Mouse (Mus musculus): ENCODE measurements around the gene Bdnf. TPM values are rescaled to one million over a fixed set of nuclear protein-coding genes. Genes with fewer than 3 reads are reported as not detected.
A peak's percentile ranks its signal among the peaks of the same experiment; 100 is the strongest.

Bdnf gene
- total RNA-seq (2022): 10 to 100 TPM; 15.1 to 16.9 (median 16.5) TPM

DNA sequence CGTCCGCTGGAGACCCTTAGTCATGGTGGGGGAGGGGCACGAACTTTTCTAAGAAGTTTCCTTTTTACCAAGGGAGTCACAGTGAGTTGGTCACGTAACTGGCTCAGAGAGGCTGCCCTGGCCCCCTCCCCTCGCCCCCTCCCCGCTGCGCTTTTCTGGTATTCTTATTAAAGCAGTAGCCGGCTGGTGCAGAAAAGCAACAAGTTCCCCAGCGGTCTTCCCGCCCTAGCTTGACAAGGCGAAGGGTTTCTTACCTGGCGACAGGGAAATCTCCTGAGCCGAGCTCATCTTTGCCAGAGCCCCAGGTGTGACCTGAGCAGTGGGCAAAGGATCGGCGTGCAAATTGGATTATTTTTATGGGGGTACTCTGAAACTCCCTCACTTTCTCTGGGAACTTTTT lies at the start of gene Bdnf:
Bdnf (plus strand) TSS at position 169 of the 400 bp plus-strand sequence.
- no peak for DNase-seq (ENCODE audit: low spot score in 2 of 2)

GRCm38 (mm10) chr2:109626864-109627263 lies 47.6 kb upstream of the Bdnf start:
- DNase-seq (ENCODE audit: low spot score in 2 of 2): no peak

- peak in 1 of 2 experiments; percentile 21 for DNase-seq (ENCODE audit: low spot score in 2 of 2)
Measured at GRCm38 (mm10) chr2:109673509-109674455, 718 bp upstream of the Bdnf start.

GRCm38 (mm10) chr2:109675051-109675450 lies 551 bp downstream of the Bdnf start:
- DNase-seq (ENCODE audit: low spot score in 2 of 2): peak in 1 of 2 experiments; percentile 2

DNA sequence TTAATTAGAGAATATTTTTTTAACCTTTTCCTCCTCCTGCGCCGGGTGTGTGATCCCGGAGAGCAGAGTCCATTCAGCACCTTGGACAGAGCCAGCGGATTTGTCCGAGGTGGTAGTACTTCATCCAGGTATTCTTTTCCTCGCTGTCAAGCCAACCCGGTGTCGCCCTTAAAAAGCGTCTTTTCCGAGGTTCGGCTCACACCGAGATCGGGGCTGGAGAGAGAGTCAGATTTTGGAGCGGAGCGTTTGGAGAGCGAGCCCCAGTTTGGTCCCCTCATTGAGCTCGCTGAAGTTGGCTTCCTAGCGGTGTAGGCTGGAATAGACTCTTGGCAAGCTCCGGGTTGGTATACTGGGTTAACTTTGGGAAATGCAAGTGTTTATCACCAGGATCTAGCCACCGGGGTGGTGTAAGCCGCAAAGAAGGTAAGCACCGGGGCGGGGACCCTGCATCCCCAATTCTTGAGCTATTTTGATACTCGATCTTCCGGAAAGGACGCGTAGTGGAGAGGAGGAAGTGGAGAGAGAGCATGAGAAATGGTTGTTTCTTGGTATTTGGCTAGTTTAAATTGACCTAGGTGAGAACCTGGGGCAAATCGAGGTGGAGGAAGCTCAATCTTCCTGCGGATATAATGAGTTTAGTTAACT lies 1.6 kb downstream of the Bdnf start:
- DNase-seq (ENCODE audit: low spot score in 2 of 2): peak in 1 of 2 experiments; percentile 23

DNA sequence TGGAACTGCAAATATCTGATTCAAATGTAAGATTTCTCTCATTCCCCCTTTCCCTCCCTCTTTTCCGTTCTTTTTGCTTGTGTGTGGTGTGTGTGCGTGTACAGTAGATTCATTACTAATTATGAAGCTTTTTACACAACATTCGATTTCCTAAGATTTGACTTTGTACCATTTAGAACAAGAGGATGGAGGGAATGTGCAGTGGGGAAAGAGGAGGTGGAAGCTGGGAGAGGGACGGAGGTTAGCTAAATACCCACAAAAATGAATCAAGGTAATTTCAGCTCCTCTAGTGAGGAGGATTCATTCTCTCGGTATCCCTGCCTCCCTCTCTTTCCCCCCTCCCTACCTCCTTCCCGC lies 2.1 kb downstream of the Bdnf start:
- peak in 1 of 2 experiments; percentile 1 for DNase-seq (ENCODE audit: low spot score in 2 of 2)

- peak; percentile 32 to 59 for DNase-seq (ENCODE audit: low spot score in 2 of 2)
Measured at GRCm38 (mm10) chr2:109677221-109678089, 3.0 kb downstream of the Bdnf start.

DNA sequence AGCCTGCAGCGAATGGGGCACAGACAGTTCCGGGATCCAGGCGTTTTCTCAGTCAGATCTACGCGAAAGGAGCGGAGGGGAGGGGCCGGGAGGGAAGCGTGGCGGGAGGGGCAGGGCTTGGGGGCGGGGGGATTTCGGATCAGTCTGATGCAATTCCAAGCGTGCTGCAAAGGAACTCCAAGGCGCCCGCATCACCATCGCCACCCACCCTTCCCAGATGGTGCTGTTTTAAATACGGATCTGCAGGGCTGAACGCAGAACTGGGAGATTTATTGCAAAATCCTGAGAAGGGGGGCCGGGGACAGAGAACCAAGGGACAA lies 3.5 kb downstream of the Bdnf start:
- DNase-seq (ENCODE audit: low spot score in 2 of 2): peak; percentile 50 to 91

GRCm38 (mm10) chr2:109678454-109678853 lies 4.0 kb downstream of the Bdnf start:
- no peak for DNase-seq (ENCODE audit: low spot score in 2 of 2)

DNA sequence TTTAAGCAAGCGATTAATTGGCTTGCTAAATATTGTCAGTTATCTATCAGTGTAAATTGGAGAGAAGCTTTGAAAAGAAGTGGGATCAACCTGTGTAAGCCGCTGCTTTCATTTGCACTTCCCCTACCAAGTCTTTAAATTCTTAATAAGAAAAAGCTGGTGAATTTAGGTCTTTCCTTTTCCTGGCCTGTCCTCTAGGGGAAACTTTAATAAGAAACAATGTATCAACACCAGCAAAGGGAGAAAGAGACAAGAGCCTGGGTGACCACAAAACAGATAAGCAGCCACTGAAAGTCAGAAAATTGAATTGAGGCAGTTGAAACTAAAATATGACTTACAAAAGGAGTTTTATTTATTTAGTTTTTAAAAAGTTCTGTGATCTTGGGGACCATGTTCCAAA lies 4.9 kb downstream of the Bdnf start:
- DNase-seq (ENCODE audit: low spot score in 2 of 2): no peak

- DNase-seq (ENCODE audit: low spot score in 2 of 2): no peak
Measured at GRCm38 (mm10) chr2:109681071-109681470, 6.6 kb downstream of the Bdnf start.

GRCm38 (mm10) chr2:109688661-109689060 lies 14.2 kb downstream of the Bdnf start:
- DNase-seq (ENCODE audit: low spot score in 2 of 2): no peak

DNA sequence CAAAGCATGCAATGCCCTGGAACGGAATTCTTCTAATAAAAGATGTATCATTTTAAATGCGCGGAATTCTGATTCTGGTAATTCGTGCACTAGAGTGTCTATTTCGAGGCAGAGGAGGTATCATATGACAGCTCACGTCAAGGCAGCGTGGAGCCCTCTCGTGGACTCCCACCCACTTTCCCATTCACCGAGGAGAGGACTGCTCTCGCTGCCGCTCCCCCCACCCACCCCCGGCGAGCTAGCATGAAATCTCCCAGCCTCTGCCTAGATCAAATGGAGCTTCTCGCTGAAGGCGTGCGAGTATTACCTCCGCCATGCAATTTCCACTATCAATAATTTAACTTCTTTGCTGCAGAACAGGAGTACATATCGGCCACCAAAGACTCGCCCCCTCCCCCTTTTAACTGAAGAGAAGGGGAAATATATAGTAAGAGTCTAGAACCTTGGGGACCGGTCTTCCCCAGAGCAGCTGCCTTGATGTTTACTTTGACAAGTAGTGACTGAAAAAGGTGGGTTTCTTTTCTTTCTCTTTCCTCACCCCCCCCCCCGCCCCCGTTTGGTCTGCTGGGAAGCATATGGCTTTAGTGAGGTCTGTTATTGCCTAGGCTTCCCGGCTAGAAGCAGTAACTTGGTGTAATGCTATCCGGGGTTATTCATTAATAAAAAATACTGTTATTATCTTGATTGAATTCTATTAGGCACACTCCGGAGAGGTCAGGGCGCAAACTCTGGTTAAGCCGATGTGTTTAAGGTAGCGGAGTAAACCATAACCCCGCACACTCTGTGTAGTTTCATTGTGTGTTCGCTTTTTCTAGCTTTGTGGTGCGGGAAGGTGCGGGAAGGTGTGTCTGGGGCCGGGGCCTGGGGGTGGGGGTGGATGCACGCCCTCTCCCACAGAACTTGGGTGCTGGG lies 18.0 kb downstream of the Bdnf start:
- peak in 1 of 2 experiments; percentile 53 for DNase-seq (ENCODE audit: low spot score in 2 of 2)

GRCm38 (mm10) chr2:109693178-109694115 lies 18.9 kb downstream of the Bdnf start:
- no peak for DNase-seq (ENCODE audit: low spot score in 2 of 2)

- DNase-seq (ENCODE audit: low spot score in 2 of 2): no peak
Measured at GRCm38 (mm10) chr2:109694116-109694837, 19.8 kb downstream of the Bdnf start.

DNA sequence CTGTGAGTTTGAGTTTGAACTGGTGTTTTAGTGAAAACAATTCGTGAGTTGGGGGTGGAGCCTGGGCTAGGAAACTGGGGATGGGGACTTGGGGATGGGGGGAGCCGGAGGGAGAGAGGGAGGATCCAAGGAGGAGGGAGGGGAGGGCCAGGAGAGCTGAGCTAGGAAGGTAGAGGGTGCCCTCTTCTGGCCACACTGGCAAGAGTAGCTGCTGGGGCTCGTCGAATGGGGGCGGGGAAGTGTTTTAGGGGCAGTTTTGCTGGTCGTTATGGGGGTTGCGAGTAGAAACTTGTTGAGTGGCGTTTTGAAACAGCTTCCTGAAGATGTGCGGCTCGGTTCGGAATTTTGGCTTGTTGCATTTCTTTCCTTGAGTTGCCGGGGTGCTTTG lies 20.3 kb downstream of the Bdnf start:
- peak in 1 of 2 experiments; percentile 45 for DNase-seq (ENCODE audit: low spot score in 2 of 2)

GRCm38 (mm10) chr2:109697151-109697550 lies 22.7 kb downstream of the Bdnf start:
- no peak for DNase-seq (ENCODE audit: low spot score in 2 of 2)

DNA sequence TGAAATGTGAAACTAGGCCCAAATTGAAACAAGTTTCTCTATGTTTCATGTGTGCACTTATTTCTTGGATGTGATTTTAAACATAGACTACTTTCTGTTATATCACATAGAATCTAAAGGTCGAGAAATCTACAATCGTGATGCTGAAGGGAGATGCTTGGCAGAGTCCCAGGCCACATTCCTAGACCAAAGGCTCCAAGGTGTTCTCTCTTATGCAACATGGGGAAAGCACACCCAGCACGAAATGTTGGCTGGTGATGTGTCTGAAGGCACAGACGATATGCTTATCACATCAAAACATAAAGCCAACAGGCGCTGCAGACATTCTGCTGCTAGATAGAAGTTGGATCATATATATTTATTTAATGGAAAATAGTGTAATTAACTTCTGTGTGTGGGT lies 25.8 kb downstream of the Bdnf start:
- no peak for DNase-seq (ENCODE audit: low spot score in 2 of 2)

- no peak for DNase-seq (ENCODE audit: low spot score in 2 of 2)
Measured at GRCm38 (mm10) chr2:109703588-109703987, 29.1 kb downstream of the Bdnf start.
